Mouse (Mus musculus) ES-E14 (cell line): ENCODE results near the gene Mcm6. TPM values are rescaled to one million over a fixed set of nuclear protein-coding genes. Genes with fewer than 3 reads are reported as not detected.

ENCODE experiments used
- DNase-seq: peaks from one replicate; pipeline ENCODE4 v3.0.0-alpha.2; 2013; ENCODE audit warnings: low read depth, low spot score
- H3K27ac ChIP-seq: 2 replicates; pipeline ENCODE4 v1.5.1; 2012; ENCODE audit warnings: low read depth, mild to moderate bottlenecking, low read length, moderate library complexity, mixed read lengths; ENCODE audit not compliant: poor library complexity, insufficient read depth, severe bottlenecking
- H3K36me3 ChIP-seq: 2 replicates; pipeline ENCODE4 v1.6.1; 2012; ENCODE audit warnings: mild to moderate bottlenecking, low read length, moderate library complexity, mixed read lengths; ENCODE audit not compliant: control insufficient read depth, poor library complexity, insufficient read depth, severe bottlenecking
- H3K4me1 ChIP-seq, 2 experiments: fragments of 150-350 bp in 1 of 2; sonication (generic) in 1 of 2; 2 replicates each; pipeline ENCODE4 v1.6.1; 2012; ENCODE audit warnings: low read length in 2 of 2, mild to moderate bottlenecking in 1 of 2, mixed read lengths in 1 of 2; ENCODE audit not compliant: control insufficient read depth in 2 of 2, insufficient read depth in 2 of 2, poor library complexity in 1 of 2
- H3K4me3 ChIP-seq, 2 experiments: fragments of 150-350 bp in 1 of 2; sonication (generic) in 1 of 2; 2 replicates each; pipeline ENCODE4 v1.5.1; 2012; ENCODE audit warnings: low read length in 2 of 2, low read depth in 1 of 2, mild to moderate bottlenecking in 1 of 2, mixed read lengths in 1 of 2; ENCODE audit not compliant: insufficient read depth in 1 of 2, poor library complexity in 1 of 2, severe bottlenecking in 1 of 2
- H3K9ac ChIP-seq: 2 replicates; pipeline ENCODE4 v1.6.1; 2012; ENCODE audit warnings: low read depth, mild to moderate bottlenecking, low read length, mixed read lengths; ENCODE audit not compliant: poor library complexity, insufficient read depth, severe bottlenecking
- H3K9me3 ChIP-seq: fragments of 150-350 bp; sonication (generic); 2 replicates; pipeline ENCODE4 v1.6.1; 2012; ENCODE audit warnings: low read depth, mild to moderate bottlenecking, low read length; ENCODE audit not compliant: control insufficient read depth, insufficient read depth
- CHD2 ChIP-seq: IDR thresholded peaks from 2 replicates; pipeline ENCODE4 v1.6.1; 2014; ENCODE audit warnings: mild to moderate bottlenecking, low read depth, low read length, inconsistent platforms
- HCFC1 ChIP-seq: IDR thresholded peaks from 2 replicates; pipeline ENCODE4 v1.6.1; 2012; ENCODE audit warnings: low read length, inconsistent platforms, borderline replicate concordance; ENCODE audit not compliant: insufficient read depth
- MAFK ChIP-seq: IDR thresholded peaks from 2 replicates; pipeline ENCODE4 v1.6.1; 2014; ENCODE audit warnings: mild to moderate bottlenecking, low read depth, low read length, inconsistent platforms; ENCODE audit not compliant: insufficient read depth
- ZC3H11A ChIP-seq: IDR thresholded peaks from 2 replicates; pipeline ENCODE4 v1.6.1; 2012; ENCODE audit warnings: low read depth, mild to moderate bottlenecking, inconsistent platforms, low read length, borderline replicate concordance
- ZNF384 ChIP-seq: IDR thresholded peaks from 2 replicates; pipeline ENCODE4 v1.6.1; 2012; ENCODE audit warnings: low read depth, low read length, inconsistent platforms
- in situ Hi-C, 2 experiments: fragments of 600-800 bp; cut with MboI; formaldehyde crosslinking; loops; one replicate each; pipeline ENCODE4 v1.15.1; 2025; ENCODE audit warnings: low sequenced_read_pairs in 2 of 2, inconsistent platforms in 1 of 2; ENCODE audit not compliant: unreplicated experiment in 2 of 2
- total RNA-seq: library from RNA; depleted of rRNA; stranded (reverse); fragments of 300-350 nt; gene quantifications from 2 replicates; pipeline ENCODE4 v1.2.3, GENCODE M21; 2012

The Mcm6 gene
- total RNA-seq, 1 experiment: 172 TPM

- Histone ChIP-seq H3K4me3 (no peak overlapping the region), H3K4me1 (no peaks in the 10 kb centered on the region), H3K36me3 (no peaks in the 10 kb centered on the region; the same call in 1 of the 2 replicates), H3K9ac (no peak overlapping the region), H3K27ac (no peak overlapping the region), H3K9me3 (no peaks in the 10 kb centered on the region)
- in situ Hi-C loops: no loop called here
- no peak for DNase-seq
- TF ChIP-seq MAFK (no peak), HCFC1 (no peak), CHD2 (no peak), ZNF384 (no peak), ZC3H11A (no peak)
Measured at GRCm38 (mm10) chr1:128314665-128315064, 44.8 kb downstream of the Mcm6 start.

- H3K4me1 ChIP-seq: peaks cover 0 to 4% of the 10 kb centered on the region in 2 experiments; a peak in 1 of 4 replicates
- in situ Hi-C loops: no loop called here
- no peak for TF ChIP-seq MAFK
- DNase-seq: no peak
- no peaks in the 10 kb centered on the region for H3K36me3 ChIP-seq
- H3K9me3 ChIP-seq: no peaks in the 10 kb centered on the region
- H3K4me3 ChIP-seq: no peak overlapping the region
- no peak overlapping the region for H3K27ac ChIP-seq
- H3K9ac ChIP-seq: no peak overlapping the region
Measured at GRCm38 (mm10) chr1:128309043-128309442, 50.4 kb downstream of the Mcm6 start.

GRCm38 (mm10) chr1:128303900-128304299 lies 55.6 kb downstream of the Mcm6 start:
- Histone ChIP-seq H3K4me3 (peak overlapping the region; percentile 54 to 60), H3K27ac (no peak overlapping the region), H3K36me3 (no peaks in the 10 kb centered on the region), H3K4me1 (peaks cover 0 to 5% of the 10 kb centered on the region in 2 experiments; a peak in 1 of 4 replicates), H3K9ac (peak overlapping the region; percentile 35; the same call in 1 of the 2 replicates), H3K9me3 (no peaks in the 10 kb centered on the region)
- no peak for DNase-seq
- TF ChIP-seq MAFK (no peak), ZC3H11A (no peak), ZNF384 (no peak), HCFC1 (no peak), CHD2 (no peak)
- in situ Hi-C loops: no loop called here

GRCm38 (mm10) chr1:128295717-128296528 lies 63.5 kb downstream of the Mcm6 start:
- in situ Hi-C loops: loop anchor here in 1 of 2 experiments (25.0 kb wide), 1 partner anchor 541 kb away; no protein-coding TSS in a partner anchor
- no peak overlapping the region for H3K9ac ChIP-seq
- H3K4me1 ChIP-seq: no peaks in the 10 kb centered on the region; a peak in 1 of 4 replicates

GRCm38 (mm10) chr1:128295296-128295695 lies 64.2 kb downstream of the Mcm6 start:
- Histone ChIP-seq H3K9me3 (no peaks in the 10 kb centered on the region), H3K36me3 (no peaks in the 10 kb centered on the region), H3K4me1 (no peaks in the 10 kb centered on the region; a peak in 1 of 4 replicates), H3K4me3 (no peak overlapping the region), H3K9ac (no peak overlapping the region), H3K27ac (no peak overlapping the region)
- in situ Hi-C loops: loop anchor here in 1 of 2 experiments (25.0 kb wide), 1 partner anchor 542 kb away; no protein-coding TSS in a partner anchor
- DNase-seq: no peak
- TF ChIP-seq HCFC1 (no peak), MAFK (no peak), ZC3H11A (no peak), ZNF384 (no peak), CHD2 (no peak)

More at GRCm38 (mm10) chr1:128295717-128296528, 63.5 kb downstream of the Mcm6 start:
- Histone ChIP-seq H3K9me3 (no peaks in the 10 kb centered on the region), H3K27ac (no peak overlapping the region), H3K36me3 (no peaks in the 10 kb centered on the region), H3K4me3 (no peak overlapping the region)
- no peak for TF ChIP-seq MAFK
- TF ChIP-seq ZNF384: no peak
- no peak for TF ChIP-seq ZC3H11A
- no peak for TF ChIP-seq CHD2
- DNase-seq: no peak
